Mouse (Mus musculus): ENCODE results near the gene Bcl3. TPM values are rescaled to one million over a fixed set of nuclear protein-coding genes. Genes with fewer than 3 reads are reported as not detected.

The Bcl3 gene
- polyA plus RNA-seq, 1 experiment = 0.80 TPM

DNA sequence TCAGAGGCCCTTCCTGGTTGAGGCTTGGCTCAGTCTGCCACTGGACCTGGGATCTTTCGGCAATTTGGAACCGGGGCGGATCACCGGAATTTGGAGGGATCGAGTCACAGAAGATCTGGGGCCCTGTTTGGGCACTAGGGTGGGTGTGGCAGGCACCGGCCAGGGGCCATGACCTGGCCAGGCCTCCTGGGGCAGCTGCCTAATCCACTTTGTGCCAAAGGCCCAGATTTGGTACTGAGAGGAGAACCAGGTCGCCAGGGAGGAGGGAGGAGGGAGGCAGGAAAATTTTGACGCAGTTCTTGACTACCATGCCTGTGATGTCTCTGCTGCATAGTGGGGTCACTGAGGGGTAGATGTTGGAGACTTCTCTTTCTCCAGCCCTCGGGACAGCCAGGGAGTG is 38.6 kb upstream of the Bcl3 start, which contains the start of gene Ceacam16:
TSS of gene Ceacam16 (minus strand) at position 101 of the 400 bp plus-strand sequence.
- DNase-seq = no peak
- Histone ChIP-seq H3K4me1 (ENCODE audit: control insufficient read depth, insufficient read depth, low read length) (no peaks in the 10 kb centered on the region), H3K27me3 (ENCODE audit: control insufficient read depth, insufficient read depth, low read length) (no peaks in the 10 kb centered on the region), H3K27ac (ENCODE audit: insufficient read depth, low read length) (no peak within 1 kb of the TSS), H3K4me3 (replicated peaks; ENCODE audit: insufficient read depth, low read depth, low read length) (no peak within 1 kb of the TSS)
- 77% methylated on average over 9 of the region's 9 CpGs for WGBS
- TF ChIP-seq POLR2A (IDR thresholded peaks at IDR 0.05; ENCODE audit: borderline replicate concordance, insufficient read depth, low read length) (no peak), CTCF (IDR thresholded peaks at IDR 0.05; ENCODE audit: borderline replicate concordance, insufficient read depth, low read depth, low read length) (no peak)

DNA sequence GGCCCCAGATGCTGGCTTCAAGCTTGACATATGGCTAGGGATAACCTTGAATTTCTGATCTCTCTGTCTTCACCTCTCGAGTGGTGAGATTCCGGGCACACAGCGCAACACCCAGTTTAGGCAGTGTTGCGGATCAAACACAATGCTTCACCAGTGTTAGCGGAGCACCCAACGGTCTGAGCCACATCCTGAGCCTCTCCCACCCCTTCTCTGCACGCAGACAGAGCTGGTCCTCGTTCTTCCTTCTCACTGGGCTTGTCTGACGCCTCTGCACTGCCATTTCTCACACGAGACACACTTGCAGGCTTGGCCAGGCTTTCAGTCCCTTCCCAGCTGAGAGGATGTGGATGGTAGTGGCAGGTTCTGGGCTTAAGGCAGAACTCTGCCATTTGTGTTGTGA is 37.2 kb upstream of the Bcl3 start:
- no peak overlapping the region for H3K4me3 ChIP-seq (replicated peaks; ENCODE audit: insufficient read depth, low read depth, low read length)
- WGBS = 70% methylated on average over 10 of the region's 10 CpGs
- DNase-seq = no peak
- no peaks in the 10 kb centered on the region for H3K27me3 ChIP-seq (ENCODE audit: control insufficient read depth, insufficient read depth, low read length)
- H3K4me1 ChIP-seq (ENCODE audit: control insufficient read depth, insufficient read depth, low read length) = no peaks in the 10 kb centered on the region
- no peak overlapping the region for H3K27ac ChIP-seq (ENCODE audit: insufficient read depth, low read length)
- TF ChIP-seq POLR2A (IDR thresholded peaks at IDR 0.05; ENCODE audit: borderline replicate concordance, insufficient read depth, low read length) (no peak), CTCF (IDR thresholded peaks at IDR 0.05; ENCODE audit: borderline replicate concordance, insufficient read depth, low read depth, low read length) (no peak)

DNA sequence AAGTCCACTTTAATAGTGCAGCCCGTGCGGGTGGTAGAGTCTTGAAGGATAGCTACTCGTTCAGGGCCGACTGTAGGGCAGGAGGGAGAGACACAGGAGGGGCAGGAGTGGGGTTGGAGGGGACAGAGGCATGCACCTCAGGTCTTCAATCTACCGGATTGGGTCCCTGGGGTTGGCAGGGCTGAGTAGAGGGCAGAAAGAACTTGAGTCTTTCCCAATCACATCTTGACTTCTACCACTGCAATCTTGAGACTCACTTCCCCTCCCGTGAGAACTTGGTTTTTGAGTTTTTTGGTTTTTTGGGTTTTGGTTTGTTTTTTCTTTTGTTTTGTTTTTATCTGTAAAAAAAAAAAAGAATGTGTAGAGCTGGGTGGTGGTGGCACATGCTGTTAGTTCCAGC is 33.7 kb upstream of the Bcl3 start:
- no peak for TF ChIP-seq POLR2A (IDR thresholded peaks at IDR 0.05; ENCODE audit: borderline replicate concordance, insufficient read depth, low read length)
- no peak for TF ChIP-seq CTCF (IDR thresholded peaks at IDR 0.05; ENCODE audit: borderline replicate concordance, insufficient read depth, low read depth, low read length)
- WGBS = 87% methylated on average over 6 of the region's 6 CpGs
- H3K27ac ChIP-seq (ENCODE audit: insufficient read depth, low read length) = no peak overlapping the region
- no peak overlapping the region for H3K4me3 ChIP-seq (replicated peaks; ENCODE audit: insufficient read depth, low read depth, low read length)
- H3K27me3 ChIP-seq (ENCODE audit: control insufficient read depth, insufficient read depth, low read length) = no peaks in the 10 kb centered on the region
- DNase-seq = no peak
- no peaks in the 10 kb centered on the region for H3K4me1 ChIP-seq (ENCODE audit: control insufficient read depth, insufficient read depth, low read length)

DNA sequence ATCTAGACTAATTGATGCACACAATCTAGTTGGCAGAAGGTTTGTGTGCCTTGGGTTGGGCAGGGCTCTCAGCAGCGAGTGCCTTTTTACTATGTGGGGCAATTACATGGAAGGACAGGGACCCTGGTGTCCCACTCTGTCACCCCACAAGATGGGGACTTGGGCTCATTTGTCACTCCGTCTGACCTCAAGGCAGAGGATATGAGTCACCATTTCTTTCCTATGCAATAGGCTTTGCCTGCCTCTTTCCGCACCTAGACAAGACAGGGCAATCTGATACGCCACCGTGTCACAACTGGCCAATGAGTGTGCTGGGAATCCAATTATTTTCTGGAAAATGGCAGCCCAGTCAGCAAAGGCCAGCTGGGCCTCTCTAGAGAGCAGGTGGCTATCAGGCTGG is 33.1 kb upstream of the Bcl3 start:
- Histone ChIP-seq H3K27ac (ENCODE audit: insufficient read depth, low read length) (no peak overlapping the region), H3K27me3 (ENCODE audit: control insufficient read depth, insufficient read depth, low read length) (no peaks in the 10 kb centered on the region), H3K4me1 (ENCODE audit: control insufficient read depth, insufficient read depth, low read length) (no peaks in the 10 kb centered on the region), H3K4me3 (replicated peaks; ENCODE audit: insufficient read depth, low read depth, low read length) (no peak overlapping the region)
- TF ChIP-seq POLR2A (IDR thresholded peaks at IDR 0.05; ENCODE audit: borderline replicate concordance, insufficient read depth, low read length) = no peak
- no peak for TF ChIP-seq CTCF (IDR thresholded peaks at IDR 0.05; ENCODE audit: borderline replicate concordance, insufficient read depth, low read depth, low read length)
- 80% methylated on average over 5 of the region's 5 CpGs for WGBS
- no peak for DNase-seq

DNA sequence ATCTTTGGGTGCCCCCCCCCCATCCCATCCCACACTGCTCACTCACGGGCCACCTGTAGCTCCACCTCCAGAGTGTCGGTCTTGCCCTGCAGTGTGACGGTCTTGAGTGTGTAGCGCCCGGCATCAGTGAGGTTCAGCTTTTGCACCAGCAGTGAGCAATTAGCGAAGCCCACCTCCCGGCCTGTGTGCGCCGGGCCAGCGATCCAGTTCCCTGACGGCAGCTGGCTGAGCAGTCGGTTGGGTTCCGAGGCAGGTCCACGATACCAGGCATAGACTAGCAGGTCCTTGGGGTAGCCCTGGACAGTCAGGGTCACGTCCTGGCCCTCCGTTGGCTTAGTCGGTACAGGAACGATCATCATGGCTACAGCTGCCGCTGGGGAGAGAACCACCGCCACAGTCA is 31.0 kb upstream of the Bcl3 start:
- no peak overlapping the region for H3K4me3 ChIP-seq (replicated peaks; ENCODE audit: insufficient read depth, low read depth, low read length)
- H3K27ac ChIP-seq (ENCODE audit: insufficient read depth, low read length) = no peak overlapping the region
- no peaks in the 10 kb centered on the region for H3K4me1 ChIP-seq (ENCODE audit: control insufficient read depth, insufficient read depth, low read length)
- 90% methylated on average over 20 of the region's 20 CpGs for WGBS
- TF ChIP-seq POLR2A (IDR thresholded peaks at IDR 0.05; ENCODE audit: borderline replicate concordance, insufficient read depth, low read length) (no peak), CTCF (IDR thresholded peaks at IDR 0.05; ENCODE audit: borderline replicate concordance, insufficient read depth, low read depth, low read length) (no peak)
- no peak for DNase-seq
- no peaks in the 10 kb centered on the region for H3K27me3 ChIP-seq (ENCODE audit: control insufficient read depth, insufficient read depth, low read length)

DNA sequence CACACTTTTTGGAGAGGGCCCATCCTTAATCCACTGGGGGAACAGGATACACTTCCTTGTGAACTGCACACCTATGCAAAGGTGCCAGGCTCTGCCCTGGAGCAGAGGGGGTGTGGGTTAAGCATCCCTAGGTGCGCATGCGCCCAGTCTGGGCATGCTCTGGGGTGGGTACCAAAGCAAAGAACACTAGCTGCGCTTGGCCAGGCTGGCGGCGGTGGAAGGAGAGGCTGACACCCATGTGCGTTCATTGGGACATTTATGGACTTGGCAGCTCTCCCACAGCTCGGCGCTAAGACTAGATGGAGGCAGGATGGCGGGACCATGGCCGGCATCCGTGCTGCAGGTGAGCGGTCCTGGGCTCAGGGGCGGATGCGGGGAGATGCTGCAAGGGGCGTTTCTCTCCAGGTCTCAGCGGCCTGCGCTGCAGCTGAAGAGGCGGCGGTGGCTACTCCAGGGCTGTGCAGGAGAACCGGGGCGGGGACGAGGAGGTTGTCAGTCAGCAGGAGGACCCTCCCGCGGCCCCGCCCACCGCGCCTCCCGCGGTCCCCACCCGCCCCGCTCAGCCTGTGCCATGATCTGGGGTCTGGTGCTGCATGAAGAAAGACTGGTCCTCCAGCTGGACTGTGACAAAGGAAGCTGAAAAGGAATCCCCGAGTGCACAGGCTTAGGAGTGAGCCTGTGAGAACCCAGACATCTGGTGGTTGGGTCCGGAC is 29.4 kb upstream of the Bcl3 start, which contains the start of gene Gm19345:
TSS of gene Gm19345 (plus strand) at position 146 of the 713 bp plus-strand sequence.
- Histone ChIP-seq H3K4me1 (ENCODE audit: control insufficient read depth, insufficient read depth, low read length) (no peaks in the 10 kb centered on the region), H3K4me3 (replicated peaks; ENCODE audit: insufficient read depth, low read depth, low read length) (peak within 1 kb of the TSS; percentile 9), H3K27ac (ENCODE audit: insufficient read depth, low read length) (no peak within 1 kb of the TSS), H3K27me3 (ENCODE audit: control insufficient read depth, insufficient read depth, low read length) (no peaks in the 10 kb centered on the region)
- TF ChIP-seq POLR2A (IDR thresholded peaks at IDR 0.05; ENCODE audit: borderline replicate concordance, insufficient read depth, low read length) = no peak
- no peak for TF ChIP-seq CTCF (IDR thresholded peaks at IDR 0.05; ENCODE audit: borderline replicate concordance, insufficient read depth, low read depth, low read length)
- peak in 1 of 2 experiments; percentile 20 for DNase-seq
- 2% methylated on average over 33 of the region's 33 CpGs for WGBS

DNA sequence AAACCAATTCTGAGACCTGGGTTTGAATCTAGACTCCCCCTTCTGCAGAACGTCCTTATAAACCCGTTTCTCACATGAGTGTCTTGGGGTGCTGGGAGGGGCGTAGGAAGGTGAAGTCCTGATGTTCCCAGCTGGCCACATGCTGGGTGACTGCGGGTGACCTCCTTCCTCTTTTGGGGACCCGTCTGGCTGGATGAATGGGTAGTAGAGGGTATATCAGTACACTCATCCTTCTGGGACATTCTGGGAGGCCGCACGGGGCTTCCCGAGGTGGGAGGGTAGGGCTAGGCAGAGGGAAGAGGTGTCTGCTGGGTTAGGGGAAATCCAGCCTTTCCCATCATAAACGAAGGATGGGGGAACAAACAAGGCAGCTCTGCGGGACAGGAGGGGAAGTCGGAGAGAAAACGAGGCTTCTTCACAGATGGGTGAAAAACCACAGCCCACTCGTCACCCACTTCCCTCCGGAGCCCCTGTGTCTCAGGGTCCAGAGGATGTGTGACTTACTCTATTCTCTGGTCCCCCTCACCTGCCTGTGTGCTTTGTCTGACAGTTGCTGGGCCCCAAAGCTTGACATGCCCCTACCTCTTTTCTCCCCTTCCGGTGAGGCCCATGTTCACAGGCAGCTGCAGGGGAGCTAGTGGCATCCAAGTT is 22.1 kb upstream of the Bcl3 start:
- H3K4me1 ChIP-seq (ENCODE audit: control insufficient read depth, insufficient read depth, low read length) = no peaks in the 10 kb centered on the region
- no peak overlapping the region for H3K4me3 ChIP-seq (replicated peaks; ENCODE audit: insufficient read depth, low read depth, low read length)
- no peak for DNase-seq
- no peak overlapping the region for H3K27ac ChIP-seq (ENCODE audit: insufficient read depth, low read length)
- 67% methylated on average over 15 of the region's 15 CpGs for WGBS
- TF ChIP-seq CTCF (IDR thresholded peaks at IDR 0.05; ENCODE audit: borderline replicate concordance, insufficient read depth, low read depth, low read length) = no peak
- TF ChIP-seq POLR2A (IDR thresholded peaks at IDR 0.05; ENCODE audit: borderline replicate concordance, insufficient read depth, low read length) = no peak
- H3K27me3 ChIP-seq (ENCODE audit: control insufficient read depth, insufficient read depth, low read length) = no peaks in the 10 kb centered on the region

DNA sequence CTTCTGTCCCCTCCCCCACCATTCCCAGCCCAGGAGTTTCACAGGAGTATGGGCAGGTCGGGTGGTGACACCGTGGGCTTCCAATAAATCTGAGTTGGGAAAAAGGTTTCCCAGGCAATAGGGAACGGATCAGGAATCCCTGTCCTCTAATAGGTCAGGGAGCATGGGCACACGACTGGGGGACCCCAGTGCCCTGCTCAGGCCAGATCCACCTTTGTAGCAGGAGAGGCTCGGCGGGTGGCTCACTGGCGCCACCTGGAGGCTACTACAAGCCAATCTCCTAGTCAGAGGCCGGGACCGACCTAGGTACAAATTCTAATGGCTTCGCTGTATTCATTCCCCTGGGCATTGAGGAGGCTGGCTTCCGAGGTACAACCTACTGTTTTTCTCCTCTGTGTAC is 21.0 kb upstream of the Bcl3 start:
- no peak overlapping the region for H3K27ac ChIP-seq (ENCODE audit: insufficient read depth, low read length)
- WGBS = 4% methylated on average over 11 of the region's 11 CpGs
- peak in 1 of 2 experiments; percentile 43 for DNase-seq
- H3K4me3 ChIP-seq (replicated peaks; ENCODE audit: insufficient read depth, low read depth, low read length) = no peak overlapping the region
- H3K4me1 ChIP-seq (ENCODE audit: control insufficient read depth, insufficient read depth, low read length) = no peaks in the 10 kb centered on the region
- no peaks in the 10 kb centered on the region for H3K27me3 ChIP-seq (ENCODE audit: control insufficient read depth, insufficient read depth, low read length)
- no peak for TF ChIP-seq POLR2A (IDR thresholded peaks at IDR 0.05; ENCODE audit: borderline replicate concordance, insufficient read depth, low read length)
- peak; percentile 60 for TF ChIP-seq CTCF (IDR thresholded peaks at IDR 0.05; ENCODE audit: borderline replicate concordance, insufficient read depth, low read depth, low read length)

All from cerebellum, adult 2 months (tissue).